Mouse (Mus musculus) testis, adult 2 months (tissue): Measurements from ENCODE around the gene Sfi1. TPM values are rescaled to one million over a fixed set of nuclear protein-coding genes. Genes with fewer than 3 reads are reported as not detected.

Source experiments
- H3K27ac ChIP-seq: fragments of 200-500 bp; 2 replicates; pipeline ENCODE4 v1.5.1; 2012; ENCODE audit warnings: low read depth, low read length; ENCODE audit not compliant: control insufficient read depth, insufficient read depth
- H3K27me3 ChIP-seq: fragments of 200-500 bp; 2 replicates; pipeline ENCODE4 v1.6.1; 2012; ENCODE audit warnings: mild to moderate bottlenecking, low read length, moderate library complexity; ENCODE audit not compliant: control insufficient read depth, insufficient read depth
- H3K36me3 ChIP-seq: fragments of 200-500 bp; 2 replicates; pipeline ENCODE4 v1.6.1; 2012; ENCODE audit warnings: mild to moderate bottlenecking, low read length; ENCODE audit not compliant: control insufficient read depth, insufficient read depth
- H3K4me1 ChIP-seq: fragments of 200-500 bp; 2 replicates; pipeline ENCODE4 v1.6.1; 2012; ENCODE audit warnings: low read length; ENCODE audit not compliant: control insufficient read depth, insufficient read depth
- H3K4me3 ChIP-seq: fragments of 200-500 bp; 2 replicates; pipeline ENCODE4 v1.5.1; 2012; ENCODE audit warnings: low read depth, mild to moderate bottlenecking, low read length, moderate library complexity, mixed read lengths; ENCODE audit not compliant: control insufficient read depth
- CTCF ChIP-seq: fragments of 200-500 bp; IDR thresholded peaks from 2 replicates; pipeline ENCODE4 v1.5.1; 2012; ENCODE audit warnings: low read depth, mild to moderate bottlenecking, inconsistent platforms, low read length, moderate library complexity; ENCODE audit not compliant: control insufficient read depth, insufficient read depth, insufficient replicate concordance
- POLR2A ChIP-seq: fragments of 200-500 bp; IDR thresholded peaks from 2 replicates; pipeline ENCODE4 v1.6.1; 2012; ENCODE audit warnings: low read depth, mild to moderate bottlenecking, inconsistent platforms, low read length, moderate library complexity; ENCODE audit not compliant: control insufficient read depth
- polyA plus RNA-seq: library from polyadenylated mRNA; depleted of rRNA; stranded (reverse); fragments of >200 nt; gene quantifications from 2 replicates; pipeline ENCODE4 v1.2.3, GENCODE M21; 2012; rRNA removed

The Sfi1 gene
- polyA plus RNA-seq, result 17.9 and 24.3 TPM in 2 replicates

GRCm38 (mm10) chr11:3193363-3193762 lies at the start of gene Sfi1:
TSS of gene Sfi1 (minus strand) at chr11:3193463.
- H3K27me3 ChIP-seq, result no peaks in the 10 kb centered on the region

GRCm38 (mm10) chr11:3242395-3242794 lies 49.1 kb upstream of the Sfi1 start:
- no peak overlapping the region for H3K27ac ChIP-seq
- H3K4me3 ChIP-seq, result no peak overlapping the region
- H3K4me1 ChIP-seq, result no peaks in the 10 kb centered on the region
- TF ChIP-seq CTCF (no peak), POLR2A (no peak)
- peaks cover 1% of the 10 kb centered on the region for H3K36me3 ChIP-seq
- no peaks in the 10 kb centered on the region for H3K27me3 ChIP-seq

More at GRCm38 (mm10) chr11:3193363-3193762, at the start of gene Sfi1:
- no peak within 1 kb of the TSS for H3K27ac ChIP-seq
- no peak within 1 kb of the TSS for H3K4me3 ChIP-seq
- TF ChIP-seq POLR2A (no peak), CTCF (no peak)
- H3K36me3 ChIP-seq, result no peaks in the 10 kb centered on the region
- no peaks in the 10 kb centered on the region for H3K4me1 ChIP-seq

GRCm38 (mm10) chr11:3235277-3235676 lies 42.0 kb upstream of the Sfi1 start:
- no peaks in the 10 kb centered on the region for H3K27me3 ChIP-seq
- H3K4me3 ChIP-seq, result no peak overlapping the region
- no peak for TF ChIP-seq CTCF
- no peak for TF ChIP-seq POLR2A
- peaks cover 3% of the 10 kb centered on the region for H3K36me3 ChIP-seq
- H3K4me1 ChIP-seq, result no peaks in the 10 kb centered on the region
- H3K27ac ChIP-seq, result no peak overlapping the region

- Histone ChIP-seq H3K27ac (no peak overlapping the region), H3K36me3 (peaks cover 3% of the 10 kb centered on the region), H3K4me3 (no peak overlapping the region), H3K4me1 (no peaks in the 10 kb centered on the region), H3K27me3 (no peaks in the 10 kb centered on the region)
- TF ChIP-seq POLR2A (no peak), CTCF (no peak)
These were observed 40.4 kb upstream of the Sfi1 start for GRCm38 (mm10) chr11:3233704-3234103.

- TF ChIP-seq CTCF (no peak), POLR2A (no peak)
- no peaks in the 10 kb centered on the region for H3K27me3 ChIP-seq
- H3K4me1 ChIP-seq, result no peaks in the 10 kb centered on the region
- H3K36me3 ChIP-seq, result peaks cover 4% of the 10 kb centered on the region
- H3K4me3 ChIP-seq, result no peak overlapping the region
- no peak overlapping the region for H3K27ac ChIP-seq
These were observed 39.0 kb upstream of the Sfi1 start for GRCm38 (mm10) chr11:3232248-3232647.

GRCm38 (mm10) chr11:3227113-3227512 lies 33.9 kb upstream of the Sfi1 start:
- Histone ChIP-seq H3K36me3 (peaks cover 3% of the 10 kb centered on the region; the same call in 1 of the 2 replicates), H3K4me3 (no peak overlapping the region), H3K4me1 (no peaks in the 10 kb centered on the region), H3K27me3 (no peaks in the 10 kb centered on the region), H3K27ac (no peak overlapping the region)
- TF ChIP-seq POLR2A (no peak), CTCF (no peak)

- Histone ChIP-seq H3K4me1 (no peaks in the 10 kb centered on the region), H3K27ac (no peak overlapping the region), H3K27me3 (no peaks in the 10 kb centered on the region), H3K4me3 (no peak overlapping the region), H3K36me3 (peaks cover 6% of the 10 kb centered on the region)
- TF ChIP-seq CTCF (no peak), POLR2A (no peak)
These were observed 29.8 kb upstream of the Sfi1 start for GRCm38 (mm10) chr11:3223105-3223504.

- no peak for TF ChIP-seq CTCF
- no peak for TF ChIP-seq POLR2A
- Histone ChIP-seq H3K27ac (no peak overlapping the region), H3K4me3 (no peak overlapping the region), H3K4me1 (no peaks in the 10 kb centered on the region), H3K36me3 (peaks cover 1% of the 10 kb centered on the region), H3K27me3 (no peaks in the 10 kb centered on the region)
These were observed 19.3 kb upstream of the Sfi1 start for GRCm38 (mm10) chr11:3212526-3212925.
